Mouse (Mus musculus) E14TG2a.4 (cell line): ENCODE results near the gene Sgsm1.
A peak's percentile ranks its signal among the peaks of the same experiment; 100 is the strongest.

Source experiments
- H3K27me3 ChIP-seq: 2 replicates; pipeline ENCODE4 v1.6.1; 2014; ENCODE audit warnings: low read length, control low read depth; ENCODE audit not compliant: insufficient read depth
- H3K36me3 ChIP-seq: 2 replicates; pipeline ENCODE4 v1.6.1; 2014; ENCODE audit warnings: low read length, control low read depth; ENCODE audit not compliant: insufficient read depth
- H3K4me1 ChIP-seq: replicated peaks from 2 replicates; pipeline ENCODE4 v1.6.1; 2014; ENCODE audit warnings: low read depth, low read length, control low read depth
- H3K4me3 ChIP-seq: replicated peaks from 2 replicates; pipeline ENCODE4 v1.5.1; 2014; ENCODE audit warnings: mild to moderate bottlenecking, low read length
- H3K9me3 ChIP-seq: 2 replicates; pipeline ENCODE4 v1.6.1; 2014; ENCODE audit warnings: low read length, control low read depth
- CTCF ChIP-seq: conservative IDR thresholded peaks from 2 replicates; pipeline ENCODE4 v1.5.1; 2014; ENCODE audit warnings: low read length
- NANOG ChIP-seq: IDR thresholded peaks from 2 replicates; pipeline ENCODE4 v1.6.1; 2014; ENCODE audit warnings: borderline replicate concordance, low read length, mixed read lengths
- POU5F1 ChIP-seq: IDR thresholded peaks from 2 replicates; pipeline ENCODE4 v1.6.1; 2014; ENCODE audit warnings: low read length, borderline replicate concordance

The Sgsm1 gene

GRCm38 (mm10) chr5:113332239-113332638 lies 21.7 kb upstream of the Sgsm1 start:
- H3K4me3 ChIP-seq: peak overlapping the region; percentile 78
- peaks cover 32% of the 10 kb centered on the region for H3K36me3 ChIP-seq
- H3K27me3 ChIP-seq: no peaks in the 10 kb centered on the region
- peaks cover 79% of the 10 kb centered on the region for H3K4me1 ChIP-seq
- TF ChIP-seq POU5F1: no peak
- peak; percentile 97 for TF ChIP-seq CTCF
- no peak for TF ChIP-seq NANOG
- no peaks in the 10 kb centered on the region for H3K9me3 ChIP-seq

GRCm38 (mm10) chr5:113330202-113330601 lies 19.6 kb upstream of the Sgsm1 start:
- Histone ChIP-seq H3K9me3 (no peaks in the 10 kb centered on the region), H3K27me3 (no peaks in the 10 kb centered on the region), H3K4me1 (peaks cover 84% of the 10 kb centered on the region), H3K36me3 (peaks cover 38% of the 10 kb centered on the region), H3K4me3 (peak overlapping the region; percentile 78)
- TF ChIP-seq NANOG (peak; percentile 98), POU5F1 (no peak)

GRCm38 (mm10) chr5:113329463-113329862 lies 18.9 kb upstream of the Sgsm1 start:
- peak overlapping the region; percentile 78 for H3K4me3 ChIP-seq
- H3K27me3 ChIP-seq: no peaks in the 10 kb centered on the region
- no peaks in the 10 kb centered on the region for H3K9me3 ChIP-seq
- TF ChIP-seq NANOG: no peak
- no peak for TF ChIP-seq POU5F1
- no peak for TF ChIP-seq CTCF
- peaks cover 84% of the 10 kb centered on the region for H3K4me1 ChIP-seq
- peaks cover 38% of the 10 kb centered on the region for H3K36me3 ChIP-seq

GRCm38 (mm10) chr5:113323784-113324638 lies 13.4 kb upstream of the Sgsm1 start:
- H3K36me3 ChIP-seq: peaks cover 69% of the 10 kb centered on the region
- peak overlapping the region; percentile 93 for H3K4me3 ChIP-seq
- H3K27me3 ChIP-seq: no peaks in the 10 kb centered on the region
- peaks cover 75% of the 10 kb centered on the region for H3K4me1 ChIP-seq
- no peak for TF ChIP-seq CTCF
- TF ChIP-seq POU5F1: no peak
- TF ChIP-seq NANOG: no peak
- H3K9me3 ChIP-seq: no peaks in the 10 kb centered on the region

- Histone ChIP-seq H3K4me1 (peaks cover 65% of the 10 kb centered on the region), H3K4me3 (peak overlapping the region; percentile 41; the same call in 1 of the 2 replicates), H3K36me3 (peaks cover 36% of the 10 kb centered on the region), H3K27me3 (peaks cover 16% of the 10 kb centered on the region), H3K9me3 (no peaks in the 10 kb centered on the region)
- TF ChIP-seq NANOG (no peak), CTCF (peak; percentile 96)
Observed at GRCm38 (mm10) chr5:113313998-113314397, 3.4 kb upstream of the Sgsm1 start.

GRCm38 (mm10) chr5:113309491-113310376 lies 852 bp downstream of the Sgsm1 start:
- Histone ChIP-seq H3K9me3 (no peaks in the 10 kb centered on the region), H3K4me1 (peaks cover 48% of the 10 kb centered on the region), H3K27me3 (peaks cover 17% of the 10 kb centered on the region), H3K36me3 (no peaks in the 10 kb centered on the region), H3K4me3 (peak overlapping the region; percentile 91)
- no peak for TF ChIP-seq NANOG
- TF ChIP-seq CTCF: no peak
- no peak for TF ChIP-seq POU5F1

- TF ChIP-seq CTCF (no peak), POU5F1 (no peak), NANOG (no peak)
- no peaks in the 10 kb centered on the region for H3K9me3 ChIP-seq
- no peaks in the 10 kb centered on the region for H3K36me3 ChIP-seq
- peaks cover 17% of the 10 kb centered on the region for H3K27me3 ChIP-seq
- H3K4me3 ChIP-seq: peak overlapping the region; percentile 61
- H3K4me1 ChIP-seq: peaks cover 41% of the 10 kb centered on the region
Observed at GRCm38 (mm10) chr5:113306750-113307477, 3.7 kb downstream of the Sgsm1 start.

GRCm38 (mm10) chr5:113304527-113304926 lies 6.1 kb downstream of the Sgsm1 start:
- peaks cover 54% of the 10 kb centered on the region for H3K4me1 ChIP-seq
- H3K27me3 ChIP-seq: peaks cover 10% of the 10 kb centered on the region
- TF ChIP-seq NANOG: no peak
- TF ChIP-seq CTCF: no peak
- TF ChIP-seq POU5F1: no peak
- no peak overlapping the region for H3K4me3 ChIP-seq
- H3K36me3 ChIP-seq: no peaks in the 10 kb centered on the region
- H3K9me3 ChIP-seq: no peaks in the 10 kb centered on the region
